8 mouse cellular contexts compared by ENCODE assay signal in genomic region chr2:158361678-158362320, GRCm38 (mm10). TPM values are rescaled to one million over a fixed set of nuclear protein-coding genes. Genes with fewer than 3 reads are reported as not detected.
DNase-seq lines count a peak whose midpoint lies in the region; ATAC-seq and TF ChIP-seq lines count a peak whose summit lies in the region.

No protein-coding gene starts in this region.

- TF ChIP-seq EP300 in liver, postnatal 0 days (IDR thresholded peaks at IDR 0.05; ENCODE audit: low read depth): no peak

- peaks cover 8 to 19% of the 10 kb centered on the region in 2 experiments for H3K4me1 ChIP-seq in heart, embryonic 14.5 days (ENCODE audit: control insufficient read depth in 2 of 2, insufficient read depth in 2 of 2, low read length in 2 of 2)
- H3K4me1 ChIP-seq in forebrain, postnatal 0 days (ENCODE audit: insufficient read depth): no peaks in the 10 kb centered on the region
- H3K4me1 ChIP-seq in liver, postnatal 0 days (ENCODE audit: insufficient read depth): peaks cover 24% of the 10 kb centered on the region

- peak overlapping the region; percentile 85 for H3K4me2 ChIP-seq in heart, embryonic 14.5 days (ENCODE audit: low read length)
- peak overlapping the region; percentile 14; the same call in 1 of the 2 replicates for H3K4me2 ChIP-seq in forebrain, postnatal 0 days (ENCODE audit: low read depth)
- H3K4me2 ChIP-seq in liver, postnatal 0 days (ENCODE audit: low read depth, low read length): peak overlapping the region; percentile 84

- peaks cover 36% of the 10 kb centered on the region for H3K36me3 ChIP-seq in heart, embryonic 14.5 days (ENCODE audit: control insufficient read depth, insufficient read depth, low read length)
- H3K36me3 ChIP-seq in forebrain, postnatal 0 days (ENCODE audit: insufficient read depth): peaks cover 31% of the 10 kb centered on the region
- H3K36me3 ChIP-seq in liver, postnatal 0 days (replicated peaks; ENCODE audit: insufficient read depth, low read length): peaks cover 29% of the 10 kb centered on the region

- ATAC-seq in heart, embryonic 14.5 days (ENCODE audit: insufficient number of reproducible peaks, insufficient read depth, low FRiP score, low read depth): 0 out of 2 replicates have a peak, but pooled peaks have one; percentile 32
- ATAC-seq in forebrain, postnatal 0 days: peak; percentile 54
- peak; percentile 43 for ATAC-seq in liver, postnatal 0 days

- H3K9ac ChIP-seq in heart, embryonic 14.5 days (ENCODE audit: low read length): no peak overlapping the region
- no peak overlapping the region for H3K9ac ChIP-seq in forebrain, postnatal 0 days
- 0 out of 2 replicates have a peak overlapping the region, but pooled peaks have one; percentile 19 for H3K9ac ChIP-seq in liver, postnatal 0 days (replicated peaks)

- H3K9me3 ChIP-seq in heart, embryonic 14.5 days (ENCODE audit: control insufficient read depth, low read length): no peaks in the 10 kb centered on the region
- H3K9me3 ChIP-seq in forebrain, postnatal 0 days (ENCODE audit: low read length): no peaks in the 10 kb centered on the region
- H3K9me3 ChIP-seq in liver, postnatal 0 days (ENCODE audit: low read length): no peaks in the 10 kb centered on the region

- 38% methylated on average over 8 of the region's 8 CpGs for WGBS in heart, embryonic 14.5 days
- WGBS in forebrain, postnatal 0 days: 36% methylated on average over 8 of the region's 8 CpGs
- 38% methylated on average over 8 of the region's 8 CpGs for WGBS in liver, postnatal 0 days (ENCODE audit: insufficient replicate concordance)

- no peaks in the 10 kb centered on the region for H3K27me3 ChIP-seq in heart, embryonic 14.5 days (ENCODE audit: control insufficient read depth, insufficient read depth, low read length)
- no peaks in the 10 kb centered on the region for H3K27me3 ChIP-seq in forebrain, postnatal 0 days (ENCODE audit: insufficient read depth, low read length)
- H3K27me3 ChIP-seq in liver, postnatal 0 days (ENCODE audit: insufficient read depth, low read length): no peaks in the 10 kb centered on the region

- DNase-seq in heart, adult 9 months (ENCODE audit: low spot score in 2 of 2): no peak
- DNase-seq in MEL-GATA-1-ER (ENCODE audit: extremely low read depth, low read depth): peak; percentile 62
- no peak for DNase-seq in forebrain, postnatal 0 days
- no peak for DNase-seq in liver, postnatal 0 days
- DNase-seq in adrenal gland, adult (ENCODE audit: inconsistent age in 2 of 2, low spot score in 1 of 2): no peak
- no peak for DNase-seq in T-cell, adult 2 months (ENCODE audit: low spot score)
- no peak for DNase-seq in adrenal gland, adult 8-10 months

- H3K4me3 ChIP-seq in heart, embryonic 14.5 days (ENCODE audit: control insufficient read depth in 1 of 2, insufficient read depth in 1 of 2, low read depth in 1 of 2, low read length in 2 of 2): peak overlapping the region in 1 of 2 experiments; percentile 76; a peak in 3 of 4 replicates
- peak overlapping the region; percentile 77 for H3K4me3 ChIP-seq in forebrain, postnatal 0 days (ENCODE audit: low read depth, low read length)
- peak overlapping the region; percentile 76; the same call in 1 of the 2 replicates for H3K4me3 ChIP-seq in liver, postnatal 0 days (ENCODE audit: low read depth, low read length)

- H3K27ac ChIP-seq in heart, embryonic 14.5 days (replicated peaks in 1 of 2; ENCODE audit: control insufficient read depth in 1 of 2, insufficient read depth in 1 of 2, low read depth in 2 of 2, low read length in 2 of 2): peak overlapping the region; percentile 48 to 52; a peak in 3 of 4 replicates
- peak overlapping the region; percentile 82 for H3K27ac ChIP-seq in forebrain, postnatal 0 days (ENCODE audit: low read depth, low read length)
- H3K27ac ChIP-seq in liver, postnatal 0 days (ENCODE audit: low read depth): 0 out of 2 replicates have a peak overlapping the region, but pooled peaks have one; percentile 37

- TF ChIP-seq CTCF in forebrain, postnatal 0 days (IDR thresholded peaks at IDR 0.05; ENCODE audit: low read depth): no peak; the same call in 1 of the 2 replicates
- TF ChIP-seq CTCF in liver, postnatal 0 days (IDR thresholded peaks at IDR 0.05; ENCODE audit: low read depth): peak; percentile 23

RNA-seq across cellular contexts. Expression of gene Snhg11, which starts 13.6 kb away (rescaled TPM):
- polyA plus RNA-seq in heart, embryonic 14.5 days (2014; fragmentation: Nextera tagmentation; extraction: Ambion mirVana): 0.23 and 0.45 TPM in 2 replicates
- total RNA-seq in forebrain, postnatal 0 days (2014; rRNA removed): 68.4 and 142 TPM in 2 replicates
- polyA plus RNA-seq in forebrain, postnatal 0 days (2015; fragmentation: Nextera tagmentation; extraction: Ambion mirVana): 39.8 and 179 TPM in 2 replicates
- 0.28 and 0.57 TPM in 2 replicates for polyA plus RNA-seq in liver, postnatal 0 days (2015; fragmentation: Nextera tagmentation; extraction: Ambion mirVana)
- 10 to 100 TPM; 16.5 to 72.5 (median 44.2) TPM for total RNA-seq in adrenal gland, adult 8-10 months (2022)

RNA-seq across cellular contexts. Expression of gene Ralgapb, which starts 47.8 kb away (rescaled TPM):
- 13.8 and 17.8 TPM in 2 replicates for polyA plus RNA-seq in heart, embryonic 14.5 days (2014; fragmentation: Nextera tagmentation; extraction: Ambion mirVana)
- 45.2 and 55.5 TPM in 2 replicates for total RNA-seq in forebrain, postnatal 0 days (2014; rRNA removed)
- polyA plus RNA-seq in forebrain, postnatal 0 days (2015; fragmentation: Nextera tagmentation; extraction: Ambion mirVana): 10.5 and 16.6 TPM in 2 replicates
- 4.3 and 5.1 TPM in 2 replicates for polyA plus RNA-seq in liver, postnatal 0 days (2015; fragmentation: Nextera tagmentation; extraction: Ambion mirVana)
- total RNA-seq in adrenal gland, adult 8-10 months (2022): 10 to 100 TPM; 70.4 to 97.0 (median 85.3) TPM

RNA-seq across cellular contexts. Expression of gene Lbp, which starts 55.5 kb away (rescaled TPM):
- 18.0 and 19.6 TPM in 2 replicates for polyA plus RNA-seq in heart, embryonic 14.5 days (2014; fragmentation: Nextera tagmentation; extraction: Ambion mirVana)
- 4.7 and 5.3 TPM in 2 replicates for total RNA-seq in forebrain, postnatal 0 days (2014; rRNA removed)
- polyA plus RNA-seq in forebrain, postnatal 0 days (2015; fragmentation: Nextera tagmentation; extraction: Ambion mirVana): 5.7 and 8.0 TPM in 2 replicates
- 167 and 193 TPM in 2 replicates for polyA plus RNA-seq in liver, postnatal 0 days (2015; fragmentation: Nextera tagmentation; extraction: Ambion mirVana)
- total RNA-seq in adrenal gland, adult 8-10 months (2022): 10 to 100 TPM; 17.7 to 53.5 (median 24.9) TPM

Comparison
In these comparisons a context has a peak if more than half of its experiments do, and no peak if none do; other contexts are left out.
1. H3K4me2 ChIP-seq: peak in every context shown above with its lines; median percentile 85 in heart, embryonic 14.5 days; 84 in liver, postnatal 0 days; 14 in forebrain, postnatal 0 days.
2. RNA of gene Snhg11, which starts 13.6 kb away (polyA plus RNA-seq): 39.8 to 179 TPM in forebrain, postnatal 0 days; 0.23 to 0.45 TPM in heart, embryonic 14.5 days and 0.28 to 0.57 TPM in liver, postnatal 0 days; every median in the first group is over 10 times any median in the second.
3. Peak in every context shown above with its lines, with median percentiles within 50 percentile points of each other: ATAC-seq and H3K27ac ChIP-seq.